Mouse (Mus musculus) G1E-ER4 (cell line): ENCODE results near the gene S100a1. TPM values are rescaled to one million over a fixed set of nuclear protein-coding genes. Genes with fewer than 3 reads are reported as not detected.

Experiments
- GATA1 ChIP-seq: IDR thresholded peaks from one replicate; pipeline ENCODE4 v1.8.0; 2012; ENCODE audit warnings: low read length, inconsistent platforms
- polyA plus RNA-seq: library from polyadenylated mRNA; stranded (reverse); fragments of >175 nt; gene quantifications from 2 replicates; pipeline ENCODE4 v1.2.3, GENCODE M21; 2012

Gene S100a1
- polyA plus RNA-seq: 1.1 and 3.2 TPM in 2 replicates

- no peak for TF ChIP-seq GATA1
These were observed at the start of gene S100a1, which contains the start of gene S100a13 for GRCm38 (mm10) chr3:90513796-90514590. TSS of gene S100a1 (minus strand) at chr3:90514392. TSS of gene S100a13 (plus strand) at chr3:90514435.

DNA sequence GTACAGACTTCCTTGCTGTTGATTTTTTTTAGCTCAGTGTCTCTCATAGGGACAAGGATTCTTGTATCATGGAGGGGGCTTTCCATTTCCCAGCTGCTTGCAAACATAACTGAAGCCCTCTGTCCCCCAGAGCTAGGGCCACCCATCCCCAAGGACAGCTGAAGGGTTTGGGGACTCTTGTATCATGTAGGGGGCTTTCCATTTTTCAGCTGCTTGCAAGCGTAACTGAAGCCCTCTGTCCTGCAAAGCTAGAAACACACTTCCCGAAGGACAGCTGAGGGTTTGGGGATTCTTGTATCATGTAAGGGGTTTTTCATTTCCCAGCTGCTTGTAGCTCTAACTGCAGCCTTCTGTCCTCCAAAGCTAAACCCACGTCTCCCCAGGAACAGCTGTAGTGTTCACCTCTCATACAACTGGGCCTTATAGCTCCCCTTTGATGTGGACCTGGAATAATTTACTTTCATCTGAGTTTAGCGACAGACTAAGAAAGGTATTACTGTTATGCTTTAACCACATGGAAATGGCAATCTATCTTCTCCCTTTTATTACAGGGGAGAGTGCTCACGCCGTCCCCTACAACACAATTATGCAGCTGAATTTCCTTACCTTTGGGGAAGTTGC is 45.9 kb upstream of the S100a1 start, which contains the start of gene S100a3:
Gene S100a3, plus strand, starts transcription at position 571 of the 621 bp plus-strand sequence.
- no peak for TF ChIP-seq GATA1

- TF ChIP-seq GATA1: no peak
These were observed 41.8 kb upstream of the S100a1 start for GRCm38 (mm10) chr3:90555954-90556353.

DNA sequence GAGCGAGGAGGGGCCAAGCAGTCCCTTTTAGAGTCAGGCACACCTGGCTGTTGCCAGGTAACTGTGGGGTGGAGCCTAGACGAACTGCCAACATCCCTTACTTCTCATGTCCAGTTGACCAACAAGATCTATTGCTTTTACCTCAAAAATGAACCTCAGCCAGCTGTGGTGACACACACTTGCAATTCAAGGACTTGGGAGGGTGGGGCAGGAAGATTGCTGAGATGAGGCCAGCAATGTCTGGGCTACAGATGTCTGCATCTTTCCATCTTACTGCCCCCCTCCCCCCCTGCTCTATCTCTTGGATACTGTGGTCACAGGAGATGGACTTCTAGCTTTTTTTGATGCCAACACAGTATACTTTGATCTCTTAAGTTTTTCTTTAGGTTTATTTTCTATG is 38.0 kb upstream of the S100a1 start:
- TF ChIP-seq GATA1: no peak

GRCm38 (mm10) chr3:90550421-90550790 is 36.2 kb upstream of the S100a1 start:
- no peak for TF ChIP-seq GATA1

DNA sequence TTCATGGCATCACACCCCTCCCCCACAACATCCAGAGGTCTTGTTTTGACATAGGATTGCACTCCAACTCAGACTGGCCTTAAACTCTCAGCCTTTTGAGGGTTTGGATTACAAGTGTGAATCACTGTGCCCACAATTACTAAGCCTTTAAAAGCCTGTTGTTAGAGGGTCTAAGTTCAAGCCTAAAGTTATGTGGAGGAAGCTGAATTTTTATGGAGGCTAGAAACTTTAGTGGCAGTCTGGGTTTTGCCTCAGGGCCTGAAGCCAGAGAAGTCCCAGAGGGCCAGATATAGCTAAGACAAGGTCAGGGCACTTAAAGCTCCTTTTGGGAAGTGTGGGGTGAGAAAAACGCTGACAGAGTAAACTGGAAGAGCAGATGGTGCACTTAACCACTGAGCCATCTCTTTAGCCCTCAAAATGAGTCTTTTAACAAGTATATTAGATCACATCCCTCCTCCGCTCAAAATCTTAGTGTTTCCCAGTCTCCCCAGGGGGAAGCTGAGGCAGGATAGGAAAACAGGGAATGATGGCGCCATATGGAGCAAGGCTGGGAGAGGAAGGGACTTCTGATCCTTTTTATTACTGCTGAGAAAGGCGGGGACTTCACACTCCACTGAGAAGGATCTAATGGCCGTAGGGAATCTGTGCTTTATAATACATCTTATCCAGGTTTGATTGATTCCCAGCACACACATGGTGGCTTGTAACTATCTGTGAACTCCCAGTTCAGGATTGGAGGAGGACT is 35.7 kb upstream of the S100a1 start:
- TF ChIP-seq GATA1: no peak

GRCm38 (mm10) chr3:90540904-90541303 is 26.7 kb upstream of the S100a1 start:
- TF ChIP-seq GATA1: no peak

DNA sequence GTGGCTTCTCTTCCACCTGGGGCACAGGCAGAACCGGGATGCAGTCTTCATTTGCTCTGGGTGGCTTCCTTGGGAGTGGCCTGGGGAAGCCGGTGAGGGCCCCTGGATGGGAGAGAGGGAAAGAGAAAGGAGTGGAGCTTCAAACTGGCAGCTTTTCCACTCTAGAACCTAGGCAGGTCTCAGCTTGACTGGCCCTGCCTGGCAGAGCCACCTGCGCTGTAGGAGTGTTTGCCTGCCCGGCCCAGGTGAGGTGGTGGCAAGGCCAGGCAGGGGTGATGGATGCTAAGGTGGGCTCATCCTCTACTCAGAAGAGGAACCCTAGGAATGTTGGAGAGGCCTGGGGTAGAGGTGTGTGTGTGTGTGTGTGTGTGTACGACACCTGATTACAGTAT is 23.7 kb upstream of the S100a1 start:
- TF ChIP-seq GATA1: no peak

- TF ChIP-seq GATA1: no peak
These were observed 23.1 kb upstream of the S100a1 start, which contains the start of gene S100a16 for GRCm38 (mm10) chr3:90537141-90537904. TSS of gene S100a16 (plus strand) at chr3:90537254.

GRCm38 (mm10) chr3:90535446-90535845 is 21.3 kb upstream of the S100a1 start:
- TF ChIP-seq GATA1: no peak

DNA sequence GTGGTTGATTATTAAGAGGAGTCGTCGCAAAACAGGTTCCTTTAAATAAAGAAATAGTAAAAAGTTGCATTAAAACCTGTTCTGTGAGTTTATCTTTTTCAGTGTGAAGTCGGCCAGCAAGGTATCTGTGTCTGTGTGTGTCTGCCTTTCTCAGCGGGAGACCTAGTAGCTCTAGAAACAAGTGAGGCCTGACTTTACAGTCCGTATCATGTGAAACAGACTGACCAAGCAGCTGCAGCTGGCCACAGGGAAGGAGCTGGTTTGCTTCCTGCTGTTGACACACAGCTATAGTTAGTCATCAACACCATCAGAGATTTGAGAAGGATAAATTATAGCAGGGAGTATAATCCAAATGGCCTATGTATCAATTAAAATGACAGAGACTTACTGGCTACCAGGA is 17.5 kb upstream of the S100a1 start:
- no peak for TF ChIP-seq GATA1

GRCm38 (mm10) chr3:90527291-90527873 is 13.2 kb upstream of the S100a1 start:
- TF ChIP-seq GATA1: no peak

- TF ChIP-seq GATA1: no peak
These were observed 12.4 kb upstream of the S100a1 start, which contains the start of gene S100a14 for GRCm38 (mm10) chr3:90526580-90526979. TSS of gene S100a14 (plus strand) at chr3:90526856.

DNA sequence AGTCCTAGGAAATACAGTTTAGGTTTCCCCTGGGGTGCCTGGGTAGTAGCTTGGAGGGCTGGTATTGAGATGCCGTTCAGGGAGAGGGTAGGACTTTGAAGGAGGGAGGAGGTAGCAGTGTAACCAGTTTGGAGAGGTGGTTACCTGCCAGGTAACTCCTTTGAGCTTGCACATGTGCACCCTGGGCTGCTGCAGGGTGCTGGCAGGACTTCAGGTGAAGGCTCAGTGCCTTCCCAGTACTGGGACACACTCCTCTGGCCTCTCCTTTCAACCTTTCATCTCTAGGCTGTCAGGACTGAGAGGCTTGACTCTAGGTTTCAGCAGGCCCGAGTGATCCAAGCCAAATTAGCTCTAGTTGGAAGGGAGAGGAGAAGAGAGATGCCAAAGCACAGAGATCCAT is 11.9 kb upstream of the S100a1 start:
- no peak for TF ChIP-seq GATA1

DNA sequence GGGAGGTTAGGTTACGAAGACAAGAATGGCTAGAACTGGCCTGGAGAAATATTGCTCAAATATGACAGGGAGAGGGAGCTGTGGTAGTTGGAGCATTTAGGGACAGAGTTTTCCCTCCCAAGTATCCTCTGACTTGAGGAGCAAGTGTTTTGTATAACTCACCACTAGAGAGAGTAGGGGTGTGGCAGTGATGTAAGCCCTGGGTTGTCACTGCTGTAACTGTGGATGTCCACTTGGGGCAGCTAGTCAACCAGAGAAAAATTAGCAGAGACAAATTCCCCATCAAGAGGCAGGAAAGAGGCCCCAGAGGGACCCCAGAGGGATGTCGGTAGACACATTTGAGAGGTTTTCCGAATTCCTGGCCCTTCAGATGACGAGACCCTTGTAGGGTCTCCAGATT is 11.2 kb upstream of the S100a1 start:
- TF ChIP-seq GATA1: no peak

- TF ChIP-seq GATA1: no peak
These were observed 3.5 kb upstream of the S100a1 start for GRCm38 (mm10) chr3:90517711-90518110.
